Mouse (Mus musculus) heart, postnatal 25 days (tissue): Measurements from ENCODE around the gene Ltbp2. TPM values are rescaled to one million over a fixed set of nuclear protein-coding genes. Genes with fewer than 3 reads are reported as not detected.

Experiments used
- DNase-seq: peaks from one replicate; pipeline ENCODE4 v3.0.0; 2022; ENCODE audit warnings: low spot score
- intact Hi-C: fragments of 180-260 bp; cut with DNase I; formaldehyde crosslinking; loops from one replicate; pipeline ENCODE4 v1.15.1; 2025
- total RNA-seq, 2 experiments: library from RNA; stranded (reverse); gene quantifications; 2 replicates each; pipeline ENCODE4 v1.2.3; 2021

Gene Ltbp2
- total RNA-seq, 2 experiments from 2014 or later, result 1.8 to 2.0 TPM

DNA sequence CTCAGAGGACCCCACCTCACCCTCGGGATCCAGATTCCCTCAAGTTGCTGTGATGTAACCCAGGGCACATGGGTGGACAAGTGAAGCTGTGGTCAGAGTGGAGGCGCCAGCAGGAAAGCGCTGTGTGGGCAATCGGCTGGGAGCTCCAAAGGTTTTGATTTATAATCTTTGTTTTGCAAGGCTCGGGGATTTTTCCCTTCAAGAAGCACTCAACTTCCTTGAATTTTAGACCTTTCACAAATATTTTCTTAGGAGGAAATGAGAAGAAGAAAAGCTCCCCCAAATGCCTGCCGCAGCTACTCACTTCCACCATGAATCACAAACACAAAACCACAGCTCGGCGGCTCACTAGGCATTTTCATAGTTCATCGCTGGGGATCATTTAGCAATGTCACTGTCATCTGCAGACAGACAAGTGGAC is 29.7 kb downstream of the Ltbp2 start:
- intact Hi-C loops, result no loop called here
- no peak for DNase-seq

- intact Hi-C loops, result no loop called here
Observed at GRCm38 (mm10) chr12:84842706-84843105, 33.6 kb downstream of the Ltbp2 start.

DNA sequence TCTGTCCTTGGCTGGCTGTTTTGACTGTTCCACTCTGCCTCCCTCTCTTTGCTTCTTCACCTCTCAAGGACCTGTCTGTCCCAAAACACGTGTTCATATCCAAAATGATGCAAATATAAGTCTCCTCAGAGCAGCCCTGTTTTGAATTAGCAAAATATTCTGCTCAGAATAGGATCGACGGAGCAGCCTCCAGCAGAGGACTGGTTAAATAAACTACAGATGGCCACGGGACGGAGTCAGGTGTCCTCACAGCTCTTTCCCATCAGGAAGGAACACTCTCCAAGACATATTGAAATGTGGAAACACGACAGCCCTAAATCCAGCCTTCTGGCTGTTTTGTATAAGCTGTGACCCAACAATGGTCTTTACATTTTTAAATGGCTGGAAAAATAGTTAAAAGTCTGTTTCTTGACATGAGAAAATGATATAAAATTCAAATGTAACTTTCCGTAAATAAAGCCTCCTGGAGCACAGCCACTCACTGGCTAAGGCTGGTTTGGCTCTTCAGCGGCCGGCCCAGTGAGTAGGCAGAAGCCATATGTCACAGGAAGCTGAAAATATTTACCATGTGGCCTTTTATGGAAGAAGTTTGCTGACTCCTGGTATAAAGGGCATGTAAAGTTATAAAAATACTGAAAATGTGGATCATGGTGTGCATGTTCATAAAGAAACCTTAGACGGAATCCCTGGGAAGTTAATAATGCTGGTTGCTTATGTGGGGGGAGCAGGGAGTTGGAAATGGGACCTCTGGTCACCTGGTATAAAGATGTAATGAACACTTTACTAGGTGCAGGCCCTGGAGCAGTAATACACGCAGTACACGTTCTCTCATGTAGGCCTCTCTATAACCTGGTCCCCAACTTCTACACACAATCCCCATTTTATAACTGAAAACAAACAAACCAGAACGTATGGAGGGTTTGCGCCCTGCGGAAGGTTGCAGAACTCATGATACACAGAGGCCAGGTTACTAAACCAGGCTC is 34.9 kb downstream of the Ltbp2 start:
- no peak for DNase-seq
- intact Hi-C loops, result no loop called here

More at GRCm38 (mm10) chr12:84842706-84843105, 33.6 kb downstream of the Ltbp2 start:
- no peak for DNase-seq

DNA sequence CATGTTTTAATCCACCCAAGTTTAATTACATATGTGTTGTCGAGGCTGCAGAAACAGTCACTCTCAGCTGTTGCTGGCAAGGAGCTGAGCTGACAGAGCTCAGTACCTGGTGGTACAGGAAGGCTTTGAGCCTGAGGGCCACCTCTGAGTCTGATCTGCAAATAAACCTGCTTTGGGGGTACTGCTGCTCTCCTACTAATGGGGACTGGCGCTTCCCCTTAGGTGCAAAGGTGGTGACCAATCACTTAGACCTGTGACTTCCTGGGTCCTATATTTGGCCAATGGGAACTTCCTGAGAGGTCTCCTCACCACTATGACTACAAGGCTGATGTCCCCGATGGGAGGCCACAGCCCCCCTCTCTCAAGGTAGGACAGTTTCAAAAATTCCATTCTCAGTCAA is 35.6 kb downstream of the Ltbp2 start:
- DNase-seq, result no peak
- intact Hi-C loops, result no loop called here

- DNase-seq, result no peak
- intact Hi-C loops, result no loop called here
Observed at GRCm38 (mm10) chr12:84839965-84840364, 36.4 kb downstream of the Ltbp2 start.

GRCm38 (mm10) chr12:84835626-84836025 is 40.7 kb downstream of the Ltbp2 start:
- no peak for DNase-seq
- intact Hi-C loops, result no loop called here

- DNase-seq, result no peak
- intact Hi-C loops, result no loop called here
Observed at GRCm38 (mm10) chr12:84834773-84835172, 41.6 kb downstream of the Ltbp2 start.

DNA sequence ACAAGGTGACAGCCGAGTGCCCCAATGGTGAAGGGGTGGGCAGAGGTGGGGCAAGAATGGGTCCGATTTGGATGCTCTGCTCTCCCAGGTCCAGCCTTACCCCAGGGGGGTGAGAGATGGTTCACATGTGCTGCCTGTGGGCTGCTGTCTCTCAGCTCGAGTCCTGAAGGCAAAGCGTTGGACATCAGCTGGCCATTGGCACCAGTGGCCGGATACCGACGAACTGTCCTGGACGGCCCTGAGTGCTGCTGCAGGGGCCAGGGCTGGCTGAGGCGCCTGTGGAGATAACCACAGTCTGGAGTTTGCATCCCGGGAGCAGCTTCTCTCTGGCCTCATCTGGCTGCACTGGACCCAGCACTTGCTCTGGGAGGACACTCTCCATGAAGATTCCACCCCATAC is 44.7 kb downstream of the Ltbp2 start:
- intact Hi-C loops, result no loop called here
- peak; percentile 33 for DNase-seq

DNA sequence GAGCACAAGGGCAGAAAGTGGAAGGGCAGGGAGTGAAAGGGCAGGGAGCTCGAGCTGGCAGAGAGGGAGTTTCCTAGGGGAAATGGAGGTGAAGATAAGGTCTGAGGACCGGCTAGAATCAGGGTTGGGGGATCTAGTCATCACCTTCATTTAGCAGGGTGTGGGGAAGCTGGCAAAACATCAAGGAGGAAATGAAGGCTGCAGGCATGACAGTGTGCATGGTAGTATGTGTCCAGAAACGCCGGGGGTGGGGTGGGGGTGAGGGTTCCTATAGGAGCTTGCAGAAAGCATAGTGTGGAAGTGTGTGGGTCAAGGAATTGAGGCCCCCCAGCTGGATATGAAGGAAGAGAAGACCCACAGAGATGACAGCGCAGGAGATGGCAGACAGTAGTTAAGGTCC is 45.2 kb downstream of the Ltbp2 start:
- DNase-seq, result no peak
- intact Hi-C loops, result no loop called here

DNA sequence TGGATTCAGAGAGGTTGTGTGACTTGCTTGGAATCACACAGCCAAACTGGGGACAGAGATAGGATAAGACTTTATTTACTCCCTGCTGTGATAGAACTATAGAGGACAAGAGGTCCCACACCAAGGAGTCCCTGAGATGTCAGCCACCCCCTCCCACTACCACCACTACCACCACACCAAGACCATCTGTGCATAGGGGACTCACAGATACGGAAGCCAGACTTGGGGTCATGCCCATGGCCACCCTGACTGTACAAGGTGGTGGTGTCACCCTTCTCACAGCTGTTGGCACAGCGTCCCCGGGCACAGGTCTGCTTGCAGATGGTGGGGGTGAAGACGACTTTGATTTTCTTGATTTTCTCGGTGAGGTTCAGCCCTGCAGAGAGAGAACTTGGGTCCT is 45.9 kb downstream of the Ltbp2 start:
- intact Hi-C loops, result no loop called here

GRCm38 (mm10) chr12:84829913-84830312 is 46.4 kb downstream of the Ltbp2 start:
- intact Hi-C loops, result no loop called here
- no peak for DNase-seq

More for the DNA sequence above, 45.9 kb downstream of the Ltbp2 start:
- DNase-seq, result no peak

DNA sequence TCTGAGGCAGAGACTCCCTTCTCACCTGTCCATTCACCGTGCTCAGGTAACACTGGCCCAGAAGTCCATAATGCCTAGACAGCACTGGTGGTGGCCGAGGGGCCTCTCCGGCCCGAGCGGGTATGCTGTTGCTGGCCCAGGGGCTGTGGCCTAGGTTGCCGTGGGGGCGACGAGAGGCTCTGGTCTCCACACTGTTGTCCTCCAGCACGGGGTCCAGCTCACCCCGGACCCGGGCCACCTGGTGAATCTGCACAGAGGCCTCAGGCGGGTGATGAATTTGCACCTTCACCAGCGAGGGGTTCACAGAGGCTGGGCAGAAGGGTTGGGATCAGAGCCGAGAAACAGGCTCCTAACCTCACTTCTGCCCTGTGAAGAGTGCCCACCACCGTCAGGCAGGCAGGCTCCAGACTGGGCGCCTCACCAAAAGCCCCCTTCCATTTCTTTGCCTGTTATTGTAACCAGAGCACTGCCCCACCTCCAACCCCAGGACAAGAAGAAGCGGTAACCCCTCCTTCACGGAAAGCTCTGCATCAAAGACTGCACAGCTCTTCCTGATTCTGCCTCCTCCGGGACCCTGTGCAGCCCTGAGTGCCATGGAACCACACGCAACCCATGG is 47.1 kb downstream of the Ltbp2 start:
- no peak for DNase-seq

GRCm38 (mm10) chr12:84827384-84827933 is 48.9 kb downstream of the Ltbp2 start:
- DNase-seq, result no peak
- intact Hi-C loops, result no loop called here

More for the DNA sequence above, 47.1 kb downstream of the Ltbp2 start:
- intact Hi-C loops, result no loop called here

GRCm38 (mm10) chr12:84824203-84824602 is 52.1 kb downstream of the Ltbp2 start:
- no peak for DNase-seq
- intact Hi-C loops, result no loop called here

DNA sequence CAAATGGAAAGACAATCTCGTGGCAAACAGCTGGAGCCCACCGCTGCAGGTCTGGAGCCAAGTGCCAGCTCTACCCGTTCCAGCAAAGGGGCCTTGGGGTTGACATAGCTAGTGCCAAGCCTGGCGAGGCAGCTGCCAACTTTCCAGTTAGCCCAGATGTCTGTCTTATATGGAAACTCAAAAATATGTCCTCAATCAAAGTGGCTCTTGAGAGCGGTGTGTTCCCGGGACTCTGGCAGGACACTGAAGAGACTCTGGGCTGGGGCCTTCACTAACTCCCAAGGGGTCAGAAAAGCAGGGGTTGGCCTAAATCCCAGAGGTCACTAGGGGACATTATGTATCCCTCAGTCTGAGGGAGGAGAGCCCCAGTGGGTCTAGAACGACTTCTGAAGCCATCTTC is 52.7 kb downstream of the Ltbp2 start:
- intact Hi-C loops, result no loop called here
- DNase-seq, result peak; percentile 39

GRCm38 (mm10) chr12:84819236-84820168 is 56.8 kb downstream of the Ltbp2 start:
- intact Hi-C loops, result no loop called here
- DNase-seq, result no peak

DNA sequence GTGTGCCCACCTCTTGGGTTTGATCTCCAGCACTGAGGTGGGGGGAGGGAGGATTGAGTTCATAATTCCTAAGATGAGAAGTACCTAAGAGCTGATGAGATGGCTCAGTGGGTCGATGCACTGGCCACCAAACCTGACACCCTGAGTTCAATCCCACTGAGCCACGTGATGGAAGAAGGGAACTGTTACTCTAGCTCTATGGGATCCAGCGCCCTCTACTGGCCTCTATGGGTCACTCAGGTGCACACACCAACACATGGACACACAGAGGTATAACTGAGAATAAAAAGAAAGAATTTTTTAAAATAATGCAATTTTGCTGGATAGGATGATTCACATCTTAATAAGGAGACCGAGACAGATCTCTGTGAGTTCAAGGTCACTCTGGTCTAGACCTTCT is 57.8 kb downstream of the Ltbp2 start:
- DNase-seq, result no peak
- intact Hi-C loops, result no loop called here

GRCm38 (mm10) chr12:84814663-84815325 is 61.5 kb downstream of the Ltbp2 start:
- intact Hi-C loops, result no loop called here
- DNase-seq, result no peak

DNA sequence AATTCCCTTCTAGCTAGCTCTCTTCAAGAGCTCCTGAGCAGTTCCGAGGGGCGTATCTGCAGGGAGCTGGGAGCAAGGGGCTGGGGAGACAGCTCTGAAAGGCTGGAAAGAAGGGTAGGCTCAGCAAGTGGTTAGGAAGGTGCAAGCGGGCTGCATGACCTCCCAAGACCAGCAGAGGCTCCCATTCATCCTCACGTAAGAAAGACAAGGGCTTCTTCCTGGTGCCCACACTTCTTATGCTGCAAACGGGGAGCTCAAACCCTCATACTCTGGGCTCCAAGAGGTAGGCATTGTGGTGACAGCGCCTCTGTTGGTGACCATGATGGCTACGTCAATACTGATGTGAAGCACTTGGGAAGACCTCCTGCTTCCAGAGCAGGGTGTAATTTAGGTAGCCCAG is 62.6 kb downstream of the Ltbp2 start:
- no peak for DNase-seq
- intact Hi-C loops, result no loop called here
